Mouse (Mus musculus): ENCODE results near the gene Mms19. TPM values are rescaled to one million over a fixed set of nuclear protein-coding genes. Genes with fewer than 3 reads are reported as not detected.
A peak's percentile ranks its signal among the peaks of the same experiment; 100 is the strongest.

Mms19 gene
- polyA plus RNA-seq, 1 experiment from 2014 or later, result 9.6 TPM

GRCm38 (mm10) chr19:41900495-41901090 lies 80.4 kb downstream of the Mms19 start:
- no peaks in the 10 kb centered on the region for H3K9me3 ChIP-seq (ENCODE audit: control insufficient read depth)
- no peak overlapping the region for H3K4me2 ChIP-seq (replicated peaks; ENCODE audit: low read depth)
- H3K27me3 ChIP-seq (replicated peaks; ENCODE audit: control insufficient read depth, insufficient read depth, low read length), result no peaks in the 10 kb centered on the region
- H3K9ac ChIP-seq (ENCODE audit: low read depth, low read length), result no peak overlapping the region
- no peaks in the 10 kb centered on the region for H3K4me1 ChIP-seq (replicated peaks; ENCODE audit: control insufficient read depth, insufficient read depth, low read length)
- no peaks in the 10 kb centered on the region for H3K36me3 ChIP-seq (ENCODE audit: control insufficient read depth, insufficient read depth)
- ATAC-seq, result no peak
- H3K27ac ChIP-seq (ENCODE audit: low read depth, low read length), result no peak overlapping the region
- H3K4me3 ChIP-seq (ENCODE audit: low read depth, low read length), result no peak overlapping the region
- TF ChIP-seq CTCF (IDR thresholded peaks at IDR 0.05; ENCODE audit: low read depth), result no peak
- 82% methylated on average over 8 of the region's 8 CpGs for WGBS

GRCm38 (mm10) chr19:41898860-41899259 lies 82.1 kb downstream of the Mms19 start:
- H3K27ac ChIP-seq (ENCODE audit: low read depth, low read length), result no peak overlapping the region
- no peaks in the 10 kb centered on the region for H3K9me3 ChIP-seq (ENCODE audit: control insufficient read depth)
- TF ChIP-seq CTCF (IDR thresholded peaks at IDR 0.05; ENCODE audit: low read depth), result peak; percentile 85
- no peak for ATAC-seq
- H3K4me1 ChIP-seq (replicated peaks; ENCODE audit: control insufficient read depth, insufficient read depth, low read length), result peaks cover 9% of the 10 kb centered on the region; the same call in 1 of the 2 replicates
- H3K4me3 ChIP-seq (ENCODE audit: low read depth, low read length), result no peak overlapping the region
- H3K9ac ChIP-seq (ENCODE audit: low read depth, low read length), result no peak overlapping the region
- no peaks in the 10 kb centered on the region for H3K36me3 ChIP-seq (ENCODE audit: control insufficient read depth, insufficient read depth)
- no peaks in the 10 kb centered on the region for H3K27me3 ChIP-seq (replicated peaks; ENCODE audit: control insufficient read depth, insufficient read depth, low read length)
- WGBS, result 59% methylated on average over 4 of the region's 4 CpGs
- no peak overlapping the region for H3K4me2 ChIP-seq (replicated peaks; ENCODE audit: low read depth)

- Histone ChIP-seq H3K9ac (ENCODE audit: low read depth, low read length) (peak overlapping the region; percentile 46; the same call in 1 of the 2 replicates), H3K4me3 (ENCODE audit: low read depth, low read length) (peak overlapping the region; percentile 87), H3K27me3 (replicated peaks; ENCODE audit: control insufficient read depth, insufficient read depth, low read length) (no peaks in the 10 kb centered on the region), H3K4me1 (replicated peaks; ENCODE audit: control insufficient read depth, insufficient read depth, low read length) (peaks cover 9% of the 10 kb centered on the region; the same call in 1 of the 2 replicates), H3K27ac (ENCODE audit: low read depth, low read length) (no peak overlapping the region), H3K36me3 (ENCODE audit: control insufficient read depth, insufficient read depth) (peaks cover 4% of the 10 kb centered on the region; the same call in 1 of the 2 replicates), H3K9me3 (ENCODE audit: control insufficient read depth) (no peaks in the 10 kb centered on the region), H3K4me2 (replicated peaks; ENCODE audit: low read depth) (peak overlapping the region; percentile 95)
- no peak for TF ChIP-seq CTCF (IDR thresholded peaks at IDR 0.05; ENCODE audit: low read depth)
- WGBS, result 15% methylated on average over 18 of the region's 18 CpGs
- no peak for ATAC-seq
These were observed 84.6 kb downstream of the Mms19 start for GRCm38 (mm10) chr19:41896319-41896711.

- Histone ChIP-seq H3K9ac (ENCODE audit: low read depth, low read length) (peak within 1 kb of the TSS; percentile 46), H3K4me3 (ENCODE audit: low read depth, low read length) (peak within 1 kb of the TSS; percentile 87), H3K27ac (ENCODE audit: low read depth, low read length) (peak within 1 kb of the TSS; percentile 70), H3K4me2 (replicated peaks; ENCODE audit: low read depth) (peak within 1 kb of the TSS; percentile 95), H3K27me3 (replicated peaks; ENCODE audit: control insufficient read depth, insufficient read depth, low read length) (no peaks in the 10 kb centered on the region), H3K9me3 (ENCODE audit: control insufficient read depth) (no peaks in the 10 kb centered on the region), H3K4me1 (replicated peaks; ENCODE audit: control insufficient read depth, insufficient read depth, low read length) (peaks cover 9% of the 10 kb centered on the region; the same call in 1 of the 2 replicates), H3K36me3 (ENCODE audit: control insufficient read depth, insufficient read depth) (peaks cover 4% of the 10 kb centered on the region; the same call in 1 of the 2 replicates)
- no peak for TF ChIP-seq CTCF (IDR thresholded peaks at IDR 0.05; ENCODE audit: low read depth)
- peak; percentile 85 for ATAC-seq
- WGBS, result under 1% methylated on average over 46 of the region's 46 CpGs
These were observed 85.3 kb downstream of the Mms19 start, which contains the start of gene Rrp12 for GRCm38 (mm10) chr19:41895460-41896318. Rrp12 (minus strand) TSS chr19:41896173.

GRCm38 (mm10) chr19:41894959-41895358 lies 86.0 kb downstream of the Mms19 start:
- TF ChIP-seq CTCF (IDR thresholded peaks at IDR 0.05; ENCODE audit: low read depth), result no peak
- 27% methylated on average over 7 of the region's 7 CpGs for WGBS
- H3K4me2 ChIP-seq (replicated peaks; ENCODE audit: low read depth), result peak overlapping the region; percentile 95
- peak overlapping the region; percentile 87 for H3K4me3 ChIP-seq (ENCODE audit: low read depth, low read length)
- H3K9ac ChIP-seq (ENCODE audit: low read depth, low read length), result peak overlapping the region; percentile 46; the same call in 1 of the 2 replicates
- H3K4me1 ChIP-seq (replicated peaks; ENCODE audit: control insufficient read depth, insufficient read depth, low read length), result peaks cover 9% of the 10 kb centered on the region; the same call in 1 of the 2 replicates
- H3K9me3 ChIP-seq (ENCODE audit: control insufficient read depth), result no peaks in the 10 kb centered on the region
- peak overlapping the region; percentile 70; the same call in 1 of the 2 replicates for H3K27ac ChIP-seq (ENCODE audit: low read depth, low read length)
- no peaks in the 10 kb centered on the region for H3K27me3 ChIP-seq (replicated peaks; ENCODE audit: control insufficient read depth, insufficient read depth, low read length)
- peaks cover 7% of the 10 kb centered on the region; the same call in 1 of the 2 replicates for H3K36me3 ChIP-seq (ENCODE audit: control insufficient read depth, insufficient read depth)
- ATAC-seq, result peak; percentile 15; the same call in 1 of the 2 replicates

Other genes starting within 250 kb of the Mms19 start
- gene Slit1, start 237.5 kb downstream of the Mms19 start, polyA plus RNA-seq (2015; fragmentation: Nextera tagmentation; extraction: Ambion mirVana), result 0.27 and 0.35 TPM in 2 replicates
- 3.5 TPM in 2 replicates for gene Arhgap19, start 179.1 kb downstream of the Mms19 start, polyA plus RNA-seq (2015; fragmentation: Nextera tagmentation; extraction: Ambion mirVana)
- gene Frat1, start 151.2 kb downstream of the Mms19 start, polyA plus RNA-seq (2015; fragmentation: Nextera tagmentation; extraction: Ambion mirVana), result 6.4 and 8.3 TPM in 2 replicates
- gene Frat2, start 133.0 kb downstream of the Mms19 start, polyA plus RNA-seq (2015; fragmentation: Nextera tagmentation; extraction: Ambion mirVana), result 3.8 and 4.5 TPM in 2 replicates
- gene Rrp12, start 85.0 kb downstream of the Mms19 start, polyA plus RNA-seq (2015; fragmentation: Nextera tagmentation; extraction: Ambion mirVana), result 4.7 and 5.0 TPM in 2 replicates
- 213 and 223 TPM in 2 replicates for gene Pgam1, start 69.2 kb downstream of the Mms19 start, polyA plus RNA-seq (2015; fragmentation: Nextera tagmentation; extraction: Ambion mirVana)
- gene Exosc1, start 47.7 kb downstream of the Mms19 start, polyA plus RNA-seq (2015; fragmentation: Nextera tagmentation; extraction: Ambion mirVana), result 32.3 and 33.3 TPM in 2 replicates
- 37.7 and 38.4 TPM in 2 replicates for gene Zdhhc16, start 47.7 kb downstream of the Mms19 start, polyA plus RNA-seq (2015; fragmentation: Nextera tagmentation; extraction: Ambion mirVana)
- 12.0 and 12.5 TPM in 2 replicates for gene Ubtd1, start 606 bp upstream of the Mms19 start, polyA plus RNA-seq (2015; fragmentation: Nextera tagmentation; extraction: Ambion mirVana)
- gene Ankrd2, start 54.8 kb upstream of the Mms19 start, polyA plus RNA-seq (2015; fragmentation: Nextera tagmentation; extraction: Ambion mirVana), result 0.42 TPM in 1 of 2 replicates, not detected in the other
- gene Hoga1, start 64.5 kb upstream of the Mms19 start, polyA plus RNA-seq (2015; fragmentation: Nextera tagmentation; extraction: Ambion mirVana), result 16.2 and 17.6 TPM in 2 replicates
- gene 4933411K16Rik, start 71.1 kb upstream of the Mms19 start, polyA plus RNA-seq (2015; fragmentation: Nextera tagmentation; extraction: Ambion mirVana), result 0.08 TPM in 1 of 2 replicates, not detected in the other
- 14.5 and 15.9 TPM in 2 replicates for gene Morn4, start 105.2 kb upstream of the Mms19 start, polyA plus RNA-seq (2015; fragmentation: Nextera tagmentation; extraction: Ambion mirVana)
- 47.2 and 52.2 TPM in 2 replicates for gene Pi4k2a, start 109.3 kb upstream of the Mms19 start, polyA plus RNA-seq (2015; fragmentation: Nextera tagmentation; extraction: Ambion mirVana)
- gene Avpi1, start 147.9 kb upstream of the Mms19 start, polyA plus RNA-seq (2015; fragmentation: Nextera tagmentation; extraction: Ambion mirVana), result 39.8 and 40.5 TPM in 2 replicates
- 9.0 and 9.6 TPM in 2 replicates for gene Marveld1, start 166.2 kb upstream of the Mms19 start, polyA plus RNA-seq (2015; fragmentation: Nextera tagmentation; extraction: Ambion mirVana)
- 13.3 and 14.7 TPM in 2 replicates for gene Zfyve27, start 182.8 kb upstream of the Mms19 start, polyA plus RNA-seq (2015; fragmentation: Nextera tagmentation; extraction: Ambion mirVana)
- 0.27 and 0.58 TPM in 2 replicates for gene Sfrp5, start 221.1 kb upstream of the Mms19 start, polyA plus RNA-seq (2015; fragmentation: Nextera tagmentation; extraction: Ambion mirVana)